Mouse (Mus musculus) C2C12 (cell line): Measurements from ENCODE around the gene Rbm12.

Experiments
- CEBPB ChIP-seq: IDR thresholded peaks from one replicate; pipeline ENCODE4 v1.6.1; 2011; ENCODE audit warnings: low read depth, mild to moderate bottlenecking, control low read depth, moderate library complexity
- CTCF ChIP-seq: IDR thresholded peaks from one replicate; pipeline ENCODE4 v1.5.1; 2011; ENCODE audit not compliant: control insufficient read depth, insufficient read depth, insufficient read length
- MAX ChIP-seq: IDR thresholded peaks from one replicate; pipeline ENCODE4 v1.6.1; 2011; ENCODE audit warnings: mild to moderate bottlenecking, control low read depth
- MYOD1 ChIP-seq: IDR thresholded peaks from one replicate; pipeline ENCODE4 v1.6.1; 2011; ENCODE audit warnings: low read depth; ENCODE audit not compliant: control insufficient read depth, insufficient read length
- MYOG ChIP-seq: IDR thresholded peaks from one replicate; pipeline ENCODE4 v1.6.1; 2011; ENCODE audit not compliant: control insufficient read depth, insufficient read length; ENCODE audit errors: extremely low read depth
- USF1 ChIP-seq: IDR thresholded peaks from one replicate; pipeline ENCODE4 v1.6.1; 2011; ENCODE audit warnings: low read depth, mild to moderate bottlenecking, control low read depth, moderate library complexity

DNA sequence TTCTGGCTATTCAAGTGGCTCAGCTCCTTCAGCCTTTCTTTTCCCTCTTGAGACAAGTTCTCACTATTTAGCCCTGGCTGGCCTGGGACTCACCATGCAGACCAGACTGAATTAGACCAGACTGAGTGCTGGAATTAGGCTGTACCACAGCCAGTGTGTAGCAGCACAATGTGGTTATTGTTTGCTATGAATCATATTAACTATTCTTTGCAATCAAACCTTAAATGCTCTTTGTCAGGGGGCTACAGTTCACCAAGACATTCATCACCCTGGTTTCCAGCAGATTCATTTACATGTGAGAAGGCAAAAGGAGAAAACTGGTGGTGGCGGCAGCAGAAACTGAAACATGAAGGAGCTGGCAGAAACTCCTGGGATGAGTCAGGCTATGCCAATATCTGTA, 22.0 kb downstream of the Rbm12 start:
- TF ChIP-seq MYOG: no peak
- TF ChIP-seq CTCF: no peak
- no peak for TF ChIP-seq MAX
- TF ChIP-seq USF1: no peak
- TF ChIP-seq MYOD1: no peak
- TF ChIP-seq CEBPB: no peak
